Mouse (Mus musculus) midbrain, embryonic 16.5 days (tissue): Measurements from ENCODE around the gene Pcsk1n. TPM values are rescaled to one million over a fixed set of nuclear protein-coding genes. Genes with fewer than 3 reads are reported as not detected.

Experiments
- ATAC-seq: fragments of 200-750 bp; cut with Nextera tagmentation; 2 replicates; pipeline ENCODE4 v1.8.0; 2017; ENCODE audit warnings: moderate TSS enrichment
- H3K27ac ChIP-seq: fragments of 300-500 bp; sonication (generic); 2 replicates; pipeline ENCODE4 v1.5.1; 2014; ENCODE audit warnings: mild to moderate bottlenecking, low read length, mixed read lengths
- H3K27me3 ChIP-seq: fragments of 300-500 bp; sonication (generic); 2 replicates; pipeline ENCODE4 v1.6.1; 2014; ENCODE audit warnings: low read depth, low read length, mixed read lengths; ENCODE audit not compliant: control insufficient read depth, insufficient read depth
- H3K36me3 ChIP-seq: fragments of 300-500 bp; sonication (generic); 2 replicates; pipeline ENCODE4 v1.6.1; 2014; ENCODE audit warnings: mild to moderate bottlenecking, low read length, moderate library complexity, mixed read lengths; ENCODE audit not compliant: control insufficient read depth, insufficient read depth
- H3K4me1 ChIP-seq: fragments of 300-500 bp; sonication (generic); 2 replicates; pipeline ENCODE4 v1.6.1; 2014; ENCODE audit warnings: mild to moderate bottlenecking, low read length, mixed read lengths; ENCODE audit not compliant: control insufficient read depth, insufficient read depth
- H3K4me2 ChIP-seq: fragments of 300-500 bp; sonication (generic); 2 replicates; pipeline ENCODE4 v1.6.1; 2014; ENCODE audit warnings: mild to moderate bottlenecking, low read length, mixed read lengths
- H3K4me3 ChIP-seq: fragments of 300-500 bp; sonication (generic); 2 replicates; pipeline ENCODE4 v1.5.1; 2014; ENCODE audit warnings: low read depth, mild to moderate bottlenecking, low read length, moderate library complexity, mixed read lengths
- H3K9ac ChIP-seq: fragments of 300-500 bp; sonication (generic); 2 replicates; pipeline ENCODE4 v1.6.1; 2014; ENCODE audit warnings: low read depth, low read length, mixed read lengths
- H3K9me3 ChIP-seq: fragments of 300-500 bp; sonication (generic); replicated peaks from 2 replicates; pipeline ENCODE4 v1.6.1; 2014; ENCODE audit warnings: mild to moderate bottlenecking, low read length, mixed read lengths; ENCODE audit not compliant: control insufficient read depth, poor library complexity, severe bottlenecking
- WGBS: fragments of 180-500 bp; shearing (Covaris S2); extraction: QIAGEN DNeasy Blood & Tissue Kit; methylation state at CpG from one replicate; pipeline ENCODE4 v1.1.7; 2014; 5-methylcytosine and 5-hydroxymethylcytosine counted together
- polyA plus RNA-seq: library from polyadenylated mRNA; unstranded; fragments of >200 nt; fragmentation: Nextera tagmentation; extraction: Ambion mirVana; gene quantifications from 2 replicates; pipeline ENCODE4 v1.2.1, GENCODE M21; 2015

The Pcsk1n gene
- polyA plus RNA-seq, 1 experiment from 2014 or later = 302 TPM

DNA sequence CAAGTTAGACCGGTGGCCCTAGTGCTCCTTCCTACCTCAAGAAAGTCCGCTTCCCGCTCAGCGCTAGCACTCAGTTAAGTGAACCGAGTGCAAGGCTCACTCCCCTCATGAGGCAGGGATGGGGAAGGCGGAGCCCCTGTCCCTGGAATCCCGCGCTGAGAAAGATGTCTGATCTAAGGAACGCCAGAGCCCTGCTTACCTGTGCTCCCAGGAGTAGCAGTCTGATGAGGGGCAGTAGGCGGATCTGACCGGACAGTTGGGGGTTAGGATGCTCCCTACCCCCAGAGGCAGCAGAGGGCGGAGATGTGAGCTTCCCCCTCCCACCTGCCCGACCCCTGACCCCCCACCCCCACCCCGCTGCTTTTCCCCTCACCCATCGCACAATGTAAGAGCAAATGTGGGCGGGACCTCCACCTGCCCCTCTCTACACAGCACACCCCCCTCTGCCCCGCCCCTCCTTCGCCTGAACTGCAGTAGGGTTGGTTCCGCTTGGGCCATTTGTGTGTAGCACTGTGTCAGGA, 8.7 kb downstream of the Pcsk1n start, which contains the start of gene Eras:
Gene Eras, minus strand, starts transcription at position 338 of the 521 bp plus-strand sequence.
- no peak within 1 kb of the TSS for H3K4me3 ChIP-seq
- H3K4me2 ChIP-seq = no peak within 1 kb of the TSS
- WGBS = 19% methylated on average over 19 of the region's 19 CpGs
- no peaks in the 10 kb centered on the region for H3K27me3 ChIP-seq
- ATAC-seq = no peak
- no peaks in the 10 kb centered on the region; the same call in 1 of the 2 replicates for H3K4me1 ChIP-seq
- H3K36me3 ChIP-seq = peaks cover 7% of the 10 kb centered on the region; the same call in 1 of the 2 replicates
- no peak within 1 kb of the TSS for H3K27ac ChIP-seq
- no peaks in the 10 kb centered on the region for H3K9me3 ChIP-seq
- no peak within 1 kb of the TSS for H3K9ac ChIP-seq

DNA sequence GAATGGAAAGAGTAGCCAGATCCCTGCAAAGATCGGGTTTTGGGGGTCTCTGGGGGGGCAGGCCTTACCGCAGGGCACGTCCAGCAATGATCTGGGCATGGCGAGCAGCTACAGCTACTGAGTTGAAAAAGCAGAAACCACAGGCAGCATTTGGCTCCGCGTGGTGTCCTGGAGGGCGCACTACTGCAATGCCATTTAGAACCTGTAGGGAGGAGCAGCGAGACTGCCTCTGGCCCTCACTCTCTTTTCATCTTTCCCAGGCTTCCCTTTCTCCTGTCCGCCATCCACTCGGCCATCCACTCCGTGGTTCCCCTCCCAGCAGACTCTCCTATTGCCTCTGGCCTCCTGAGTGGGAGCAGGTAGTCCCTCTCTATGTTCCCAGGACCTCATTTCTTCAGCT, 17.3 kb downstream of the Pcsk1n start:
- Histone ChIP-seq H3K27ac (no peak overlapping the region), H3K4me3 (no peak overlapping the region), H3K9ac (no peak overlapping the region), H3K36me3 (peaks cover 11% of the 10 kb centered on the region; the same call in 1 of the 2 replicates), H3K4me1 (no peaks in the 10 kb centered on the region), H3K9me3 (no peaks in the 10 kb centered on the region), H3K27me3 (no peaks in the 10 kb centered on the region), H3K4me2 (no peak overlapping the region)
- ATAC-seq = no peak
- 50% methylated on average over 11 of the region's 11 CpGs for WGBS

DNA sequence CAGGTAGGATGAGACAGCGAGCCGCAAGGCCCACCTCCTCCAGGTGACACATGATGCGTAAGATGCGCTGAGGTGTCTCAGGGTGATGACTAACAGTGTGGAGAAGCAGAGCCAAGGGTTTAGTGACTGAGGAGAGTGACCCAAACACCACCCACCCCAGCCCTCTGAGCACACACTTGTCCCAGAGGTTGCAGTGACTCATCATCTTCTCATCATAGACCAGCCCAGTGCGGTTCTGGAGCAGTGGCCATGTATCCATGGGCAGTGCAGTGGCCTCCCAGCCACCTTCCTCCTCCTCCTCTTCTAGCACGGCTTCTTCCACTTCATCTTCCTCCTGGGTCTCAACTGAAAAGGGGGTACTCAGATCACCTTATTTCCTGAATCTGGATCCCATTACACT, 18.0 kb downstream of the Pcsk1n start:
- 90% methylated on average over 6 of the region's 6 CpGs for WGBS
- Histone ChIP-seq H3K36me3 (peaks cover 7% of the 10 kb centered on the region; the same call in 1 of the 2 replicates), H3K4me1 (no peaks in the 10 kb centered on the region), H3K4me2 (no peak overlapping the region), H3K9ac (no peak overlapping the region), H3K9me3 (no peaks in the 10 kb centered on the region), H3K4me3 (no peak overlapping the region), H3K27ac (no peak overlapping the region), H3K27me3 (no peaks in the 10 kb centered on the region)
- no peak for ATAC-seq

DNA sequence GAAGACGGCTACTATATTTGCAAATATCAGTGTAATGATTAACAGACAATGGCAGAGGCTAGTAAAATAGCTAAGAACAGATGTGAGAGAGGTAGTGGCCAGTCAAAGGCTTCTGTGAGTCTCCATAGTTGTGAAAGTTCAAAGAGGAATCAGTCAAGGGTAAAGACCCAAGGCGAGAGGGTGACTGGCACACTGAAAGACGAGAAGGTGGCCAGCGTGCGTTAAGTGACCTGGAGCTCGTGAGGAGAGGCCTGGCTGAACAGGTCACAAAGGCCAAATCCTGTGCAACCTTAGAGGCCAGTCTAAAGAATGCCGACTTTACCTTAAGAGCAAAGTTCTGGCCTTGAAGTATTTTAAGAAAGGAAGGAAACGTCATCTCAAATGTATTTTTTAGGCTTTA, 26.0 kb downstream of the Pcsk1n start:
- 70% methylated on average over 8 of the region's 8 CpGs for WGBS
- no peak overlapping the region for H3K27ac ChIP-seq
- no peaks in the 10 kb centered on the region for H3K9me3 ChIP-seq
- H3K27me3 ChIP-seq = no peaks in the 10 kb centered on the region
- no peak overlapping the region for H3K4me3 ChIP-seq
- H3K4me2 ChIP-seq = no peak overlapping the region
- no peaks in the 10 kb centered on the region; the same call in 1 of the 2 replicates for H3K36me3 ChIP-seq
- ATAC-seq = no peak
- H3K9ac ChIP-seq = no peak overlapping the region
- H3K4me1 ChIP-seq = peaks cover 6% of the 10 kb centered on the region; the same call in 1 of the 2 replicates

DNA sequence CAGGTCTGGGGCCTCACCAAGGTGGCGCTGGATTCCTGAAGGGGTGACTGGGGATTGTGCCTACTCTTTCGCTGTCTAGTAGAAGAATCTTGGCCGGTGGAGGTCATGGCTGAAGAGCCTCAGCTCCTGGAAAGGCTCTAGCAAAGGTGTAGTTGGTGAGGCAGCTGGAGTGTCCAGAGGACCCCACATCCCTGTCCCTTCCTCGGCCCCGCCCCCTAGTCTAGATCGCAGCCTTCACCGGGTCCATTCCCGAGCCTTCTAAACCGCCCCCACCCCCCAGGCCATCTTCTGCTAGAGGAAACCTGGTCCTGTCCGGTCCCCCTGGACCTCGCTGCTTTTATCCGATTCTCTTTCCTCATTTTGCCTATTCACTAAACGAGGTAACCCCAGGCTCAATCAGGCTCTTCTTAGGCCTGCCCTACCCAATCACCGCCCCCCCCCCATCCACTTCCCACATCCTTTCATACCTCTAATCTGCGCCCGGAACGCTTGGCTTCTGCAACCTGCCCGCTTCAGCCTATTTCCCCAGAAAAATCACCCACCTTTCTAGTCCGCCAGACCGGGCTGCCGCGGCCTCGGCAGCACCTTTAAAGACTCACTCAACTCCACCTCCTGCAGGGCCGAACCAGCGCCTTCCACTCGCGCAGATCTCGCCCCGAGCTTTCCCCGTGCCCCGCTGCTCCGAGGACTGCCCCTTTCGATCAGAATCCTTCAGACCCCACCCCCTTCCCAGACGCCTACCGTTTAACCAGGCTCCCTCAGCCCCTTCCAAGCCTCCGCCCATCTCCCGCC, 27.7 kb downstream of the Pcsk1n start, which contains the start of gene Hdac6:
Gene Hdac6, minus strand, starts transcription at position 782 of the 792 bp plus-strand sequence.
- no peaks in the 10 kb centered on the region for H3K9me3 ChIP-seq
- peak within 1 kb of the TSS; percentile 60 for H3K4me2 ChIP-seq
- ATAC-seq = peak; percentile 61
- H3K4me1 ChIP-seq = peaks cover 6% of the 10 kb centered on the region; the same call in 1 of the 2 replicates
- peak within 1 kb of the TSS; percentile 51 for H3K4me3 ChIP-seq
- peak within 1 kb of the TSS; percentile 77 for H3K27ac ChIP-seq
- WGBS = 20% methylated on average over 36 of the region's 37 CpGs
- H3K9ac ChIP-seq = peak within 1 kb of the TSS; percentile 65
- H3K36me3 ChIP-seq = no peaks in the 10 kb centered on the region
- no peaks in the 10 kb centered on the region for H3K27me3 ChIP-seq

DNA sequence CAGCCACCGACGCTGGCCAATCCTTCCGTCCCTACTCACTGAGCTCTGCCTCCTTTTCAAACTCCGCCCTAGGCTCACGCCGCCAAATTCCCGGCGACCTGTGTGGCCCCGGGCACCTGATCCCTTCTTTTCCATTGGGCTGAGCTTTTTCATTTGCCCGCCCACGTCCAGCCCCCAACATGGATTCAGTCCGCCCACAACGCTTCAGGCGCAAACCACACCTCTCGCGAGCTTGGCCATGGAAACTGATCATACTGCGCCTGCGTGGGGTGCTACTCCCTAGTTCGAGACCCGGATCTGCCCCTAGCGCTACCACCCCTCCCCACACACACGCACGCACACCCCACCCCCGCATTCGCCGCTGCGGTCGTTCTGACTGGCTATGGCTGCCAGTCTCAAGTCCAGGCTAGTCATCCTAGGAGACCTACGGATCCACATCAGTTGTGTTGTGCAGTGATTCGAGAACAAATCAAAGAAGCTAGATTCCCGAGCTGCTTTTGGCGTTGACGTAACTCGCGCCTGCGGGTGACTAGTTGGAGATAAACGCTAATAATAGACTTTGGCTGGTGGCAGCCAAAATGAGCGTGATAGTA, 28.4 kb downstream of the Pcsk1n start:
- H3K4me3 ChIP-seq = peak overlapping the region; percentile 51
- peak overlapping the region; percentile 8; the same call in 1 of the 2 replicates for H3K9ac ChIP-seq
- 29% methylated on average over 38 of the region's 38 CpGs for WGBS
- H3K27me3 ChIP-seq = no peaks in the 10 kb centered on the region
- H3K27ac ChIP-seq = peak overlapping the region; percentile 19
- H3K9me3 ChIP-seq = no peaks in the 10 kb centered on the region
- peaks cover 6% of the 10 kb centered on the region; the same call in 1 of the 2 replicates for H3K4me1 ChIP-seq
- H3K4me2 ChIP-seq = peak overlapping the region; percentile 33
- H3K36me3 ChIP-seq = no peaks in the 10 kb centered on the region
- ATAC-seq = peak; percentile 99

DNA sequence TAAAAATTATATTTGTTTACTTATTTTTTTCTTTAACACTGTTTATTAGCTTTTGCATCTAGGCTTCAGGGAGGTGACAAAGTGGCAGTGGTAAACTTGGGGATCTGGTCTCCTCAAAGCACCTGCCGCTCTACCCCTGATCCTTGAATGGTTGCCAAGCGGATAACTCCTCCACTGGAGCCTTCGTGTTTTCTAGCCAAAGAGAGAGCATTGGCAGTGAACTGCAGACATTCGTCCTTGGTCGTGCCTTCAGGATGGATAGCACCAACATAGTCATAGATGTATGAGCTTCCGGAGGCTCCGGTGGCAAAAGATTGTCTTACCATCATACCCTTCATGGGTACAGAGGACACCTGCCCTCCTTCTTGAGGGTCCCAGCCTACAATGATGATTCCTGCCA, 30.5 kb downstream of the Pcsk1n start:
- no peak for ATAC-seq
- Histone ChIP-seq H3K4me3 (no peak overlapping the region), H3K27me3 (no peaks in the 10 kb centered on the region), H3K4me1 (peaks cover 6% of the 10 kb centered on the region; the same call in 1 of the 2 replicates), H3K27ac (no peak overlapping the region), H3K9me3 (no peaks in the 10 kb centered on the region), H3K4me2 (no peak overlapping the region), H3K9ac (no peak overlapping the region), H3K36me3 (no peaks in the 10 kb centered on the region)
- WGBS = 93% methylated on average over 7 of the region's 7 CpGs

DNA sequence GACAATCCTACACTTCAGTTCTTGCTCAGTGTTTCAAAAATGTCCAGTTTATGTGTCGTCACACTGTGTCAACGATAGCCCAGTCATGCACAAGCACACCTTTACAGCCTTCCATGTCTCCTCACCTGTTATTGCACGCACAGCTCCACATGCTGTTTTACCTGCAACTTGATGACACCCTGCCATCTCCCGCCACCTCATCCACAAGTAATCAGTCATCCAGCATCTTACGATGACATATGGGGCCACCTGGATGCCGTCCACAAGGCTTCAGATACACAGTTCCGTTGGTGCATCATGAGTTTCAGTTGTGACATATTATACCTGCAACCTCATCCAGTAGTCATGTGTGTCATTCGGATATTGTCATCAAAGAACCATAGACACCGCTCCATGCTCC, 39.2 kb downstream of the Pcsk1n start:
- WGBS = 90% methylated on average over 9 of the region's 9 CpGs
- Histone ChIP-seq H3K36me3 (no peaks in the 10 kb centered on the region), H3K27me3 (no peaks in the 10 kb centered on the region), H3K4me3 (no peak overlapping the region), H3K27ac (no peak overlapping the region), H3K4me2 (no peak overlapping the region), H3K9ac (no peak overlapping the region), H3K9me3 (no peaks in the 10 kb centered on the region), H3K4me1 (no peaks in the 10 kb centered on the region)
- ATAC-seq = no peak
